Mouse (Mus musculus): ENCODE results near the gene Wdr26.

Gene Wdr26

GRCm38 (mm10) chr1:181237332-181237731 lies 25.5 kb upstream of the Wdr26 start:
- DNase-seq (ENCODE audit: low spot score), result no peak

DNA sequence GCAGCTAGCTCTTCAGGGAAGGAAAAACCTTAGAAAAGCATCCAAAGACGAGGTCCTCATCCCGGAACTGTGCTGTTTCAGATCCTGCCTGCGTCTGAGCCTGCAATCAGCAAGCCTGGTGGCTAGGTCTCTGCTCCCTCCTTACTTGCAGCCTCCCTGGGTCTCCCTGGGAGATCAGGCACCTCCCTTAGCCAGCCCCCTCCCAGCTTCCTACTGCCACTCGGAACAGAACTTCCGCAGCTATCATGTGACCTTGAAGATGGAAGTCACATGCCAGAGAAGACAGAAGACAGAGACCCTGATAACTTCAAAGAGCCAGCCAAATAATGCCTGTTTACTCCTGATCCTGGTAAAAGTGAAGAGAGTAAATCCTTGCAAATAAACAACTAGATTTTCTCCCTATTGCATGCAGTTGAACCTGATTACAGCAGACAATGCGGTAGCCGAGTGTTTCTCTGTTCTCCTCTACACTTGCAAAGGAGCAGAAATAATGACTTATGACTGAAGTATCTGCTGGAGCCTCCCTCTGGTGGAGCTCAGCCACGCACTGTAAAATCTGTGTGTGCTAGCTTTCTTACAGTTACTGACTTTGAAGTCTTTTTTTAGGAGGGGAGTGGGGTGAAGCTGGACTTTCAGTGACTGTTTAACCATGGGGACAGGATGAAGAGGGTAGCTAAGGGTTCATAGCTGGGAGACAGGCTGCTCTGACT lies 22.7 kb upstream of the Wdr26 start:
- no peak for DNase-seq (ENCODE audit: low spot score)

DNA sequence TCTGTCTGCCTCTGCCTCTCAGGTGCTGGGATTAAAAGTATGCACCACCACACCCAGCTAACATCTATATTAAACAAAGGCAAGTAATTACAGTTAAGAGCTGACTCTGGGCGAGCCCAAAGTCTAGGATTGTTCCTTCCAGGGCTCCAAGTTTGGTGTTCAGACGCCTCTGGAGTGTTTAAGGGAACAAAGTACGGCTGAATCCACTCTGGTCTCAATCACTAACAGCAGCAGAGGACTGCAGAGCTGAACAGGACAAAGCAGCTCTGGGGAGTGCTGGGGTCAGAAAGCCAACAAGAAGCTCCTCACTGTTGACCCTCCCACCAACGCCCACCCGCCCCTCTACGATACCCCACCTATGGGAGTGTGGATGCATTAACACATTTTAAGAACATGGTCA lies 21.9 kb upstream of the Wdr26 start:
- no peak for DNase-seq (ENCODE audit: low spot score)

GRCm38 (mm10) chr1:181232307-181233027 lies 20.7 kb upstream of the Wdr26 start:
- DNase-seq (ENCODE audit: low spot score), result peak; percentile 87

DNA sequence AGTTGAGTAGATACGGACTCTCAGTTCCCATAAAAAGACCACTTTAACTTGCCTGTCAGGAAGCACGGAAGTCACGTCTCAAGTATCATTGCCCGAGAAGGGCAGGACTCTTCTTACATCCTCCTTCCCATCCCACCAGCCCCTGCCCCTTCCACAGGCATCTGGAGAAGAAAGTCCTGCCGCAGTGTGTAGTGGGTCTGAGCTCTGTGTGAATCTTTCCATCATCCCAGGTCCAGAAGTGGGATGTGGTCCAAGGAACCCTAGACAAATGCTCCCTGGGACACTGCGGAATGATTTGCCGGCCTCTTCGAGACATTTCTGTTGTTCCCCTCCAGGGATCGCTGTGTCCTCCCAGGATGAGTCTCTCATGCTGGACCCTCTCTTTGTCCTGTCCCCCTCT lies 20.0 kb upstream of the Wdr26 start:
- DNase-seq (ENCODE audit: low spot score), result no peak

DNA sequence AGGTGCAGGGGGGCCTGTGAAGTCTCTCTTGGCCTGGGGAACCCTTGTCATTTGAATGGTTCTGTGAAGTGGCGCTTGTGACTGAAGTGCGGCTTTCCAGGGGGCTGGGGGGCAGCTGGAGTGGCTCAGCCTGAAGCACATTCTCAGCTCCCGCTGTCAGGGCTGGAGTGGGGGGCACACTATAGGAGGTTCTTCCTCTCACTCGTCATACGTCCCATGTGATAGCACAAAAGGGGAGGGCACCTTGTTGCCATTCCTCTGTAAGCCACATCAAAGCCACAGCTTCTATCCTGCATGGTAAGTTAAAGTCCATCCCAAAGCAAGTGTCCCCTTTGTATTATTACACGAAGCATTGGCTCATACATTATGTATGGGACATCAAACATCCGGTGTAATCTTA lies 19.5 kb upstream of the Wdr26 start:
- DNase-seq (ENCODE audit: low spot score), result no peak

DNA sequence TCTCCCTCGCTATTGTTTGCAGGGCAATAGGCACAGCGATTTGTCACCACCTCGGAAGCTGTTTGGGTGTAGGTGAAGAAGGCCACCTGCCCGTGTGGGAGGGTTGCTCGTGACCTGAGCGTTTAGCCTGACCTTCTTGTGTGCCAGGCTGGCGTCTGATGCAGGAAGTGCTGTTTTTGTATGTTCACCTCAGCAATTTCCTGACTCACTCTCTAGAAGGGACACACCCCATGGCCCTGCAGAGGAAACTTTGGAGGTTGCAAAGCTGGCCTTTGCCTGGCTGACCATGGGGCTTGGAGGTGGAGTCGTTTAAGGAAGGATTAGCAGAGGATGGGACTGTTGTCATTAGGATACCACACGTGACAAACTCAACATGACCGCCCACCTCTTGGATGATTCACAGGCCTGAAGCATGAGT lies 18.9 kb upstream of the Wdr26 start:
- DNase-seq (ENCODE audit: low spot score), result no peak

- no peak for DNase-seq (ENCODE audit: low spot score)
Observed at GRCm38 (mm10) chr1:181229046-181229445, 17.2 kb upstream of the Wdr26 start.

DNA sequence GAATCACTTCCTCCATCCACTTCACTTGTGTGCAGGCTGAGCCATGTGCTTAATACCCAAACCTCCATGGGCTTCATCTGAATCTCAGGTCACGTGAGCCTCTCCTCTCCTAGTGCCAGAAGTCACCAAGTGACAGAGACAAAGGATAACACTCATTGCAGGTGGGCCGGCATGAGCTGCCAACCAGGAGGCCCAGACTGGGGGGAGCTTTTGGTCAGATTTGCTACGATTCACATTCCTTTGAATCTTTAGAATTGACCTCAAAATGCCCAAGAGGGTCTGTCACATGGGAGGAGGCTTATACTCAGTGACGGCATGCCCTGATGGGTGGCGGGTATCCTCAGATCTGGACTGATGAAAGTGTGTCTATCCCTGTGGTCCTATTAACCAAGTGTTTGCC lies 16.8 kb upstream of the Wdr26 start:
- DNase-seq (ENCODE audit: low spot score), result no peak

DNA sequence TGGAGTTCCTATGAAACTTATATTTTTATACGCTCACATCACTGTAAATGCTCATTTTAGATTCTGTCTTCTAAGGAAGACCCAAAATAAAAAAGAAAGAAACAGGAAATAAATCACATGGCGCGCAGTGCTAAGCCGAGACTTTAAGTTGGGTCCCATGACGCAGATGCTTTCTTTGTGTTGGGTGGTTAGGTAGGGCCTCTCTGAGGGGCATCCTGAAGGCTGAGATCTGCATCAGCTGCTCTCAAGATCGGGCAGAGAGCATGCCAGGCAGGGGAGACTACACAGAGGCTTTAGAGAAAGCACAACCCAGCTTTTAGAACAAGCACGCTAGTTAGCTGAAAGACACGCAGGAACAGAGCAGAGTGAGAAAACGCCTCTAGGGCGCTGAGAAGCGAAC lies 16.0 kb upstream of the Wdr26 start:
- DNase-seq (ENCODE audit: low spot score), result no peak

DNA sequence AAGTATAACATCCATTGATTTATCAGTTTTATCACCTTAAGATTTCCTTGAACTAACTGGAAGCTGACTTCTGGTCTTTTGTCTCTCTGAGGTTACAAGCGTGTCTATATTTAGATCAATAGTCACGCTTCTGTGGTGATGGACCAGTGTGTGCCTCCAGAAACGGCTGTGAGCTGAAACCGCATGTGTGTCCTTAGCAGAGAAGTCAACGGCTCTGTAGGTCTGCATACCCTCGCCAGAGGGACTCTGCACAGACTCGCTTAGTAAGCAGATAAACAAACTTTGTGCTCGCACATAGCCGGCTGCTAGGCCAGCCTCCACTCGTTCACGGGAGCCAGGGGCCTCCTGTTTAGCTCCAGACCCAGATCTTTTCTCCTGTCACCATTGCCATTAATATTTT lies 15.0 kb upstream of the Wdr26 start:
- DNase-seq (ENCODE audit: low spot score), result no peak

GRCm38 (mm10) chr1:181225281-181225680 lies 13.5 kb upstream of the Wdr26 start:
- DNase-seq (ENCODE audit: low spot score), result no peak

DNA sequence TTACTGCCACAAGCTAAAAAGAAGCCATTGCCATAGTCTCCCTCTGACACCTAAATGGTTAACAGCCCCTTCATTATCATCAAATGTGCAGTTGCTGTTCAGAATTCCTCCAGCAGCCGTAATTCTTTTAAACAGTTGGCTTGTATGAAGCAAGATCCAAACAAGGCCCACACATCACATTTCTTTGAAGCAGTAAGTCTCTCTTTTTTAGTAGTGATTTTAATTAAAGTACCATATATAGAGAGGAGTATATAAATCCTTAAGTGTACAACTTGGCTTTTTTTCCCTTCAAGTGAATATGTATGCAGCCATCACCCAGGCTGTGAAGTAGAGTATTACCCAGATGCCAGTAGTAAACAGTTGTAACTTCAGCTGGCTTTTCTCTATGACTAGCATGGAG lies 10.2 kb upstream of the Wdr26 start:
- DNase-seq (ENCODE audit: low spot score), result no peak

DNA sequence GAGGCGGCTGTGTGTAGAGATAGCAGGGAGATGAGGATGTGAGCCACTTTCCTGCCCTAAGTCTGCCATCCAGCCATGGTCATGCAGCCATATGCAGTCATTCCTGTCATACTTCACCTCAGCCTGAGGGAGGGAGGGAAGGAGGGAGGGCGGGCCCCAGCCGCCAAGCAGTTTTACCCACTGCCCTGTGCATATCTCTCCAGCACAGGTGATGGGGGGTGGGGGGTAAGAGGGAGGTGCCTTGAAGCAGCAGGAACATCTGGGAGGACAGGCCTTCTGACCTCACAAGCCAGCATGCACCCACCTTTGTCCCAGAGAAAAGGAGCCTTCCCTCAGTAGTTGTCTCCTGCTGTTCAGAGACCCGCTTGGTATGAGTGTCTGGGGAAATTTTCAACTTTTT lies 4.5 kb upstream of the Wdr26 start:
- peak; percentile 88 for DNase-seq (ENCODE audit: low spot score)

- no peak for DNase-seq (ENCODE audit: low spot score)
Observed at GRCm38 (mm10) chr1:181214296-181215035, 2.7 kb upstream of the Wdr26 start.

- DNase-seq (ENCODE audit: low spot score), result no peak
Observed at GRCm38 (mm10) chr1:181211403-181211919, 340 bp downstream of the Wdr26 start.

GRCm38 (mm10) chr1:181210601-181211402 lies 999 bp downstream of the Wdr26 start:
- peak; percentile 51 for DNase-seq (ENCODE audit: low spot score)

DNA sequence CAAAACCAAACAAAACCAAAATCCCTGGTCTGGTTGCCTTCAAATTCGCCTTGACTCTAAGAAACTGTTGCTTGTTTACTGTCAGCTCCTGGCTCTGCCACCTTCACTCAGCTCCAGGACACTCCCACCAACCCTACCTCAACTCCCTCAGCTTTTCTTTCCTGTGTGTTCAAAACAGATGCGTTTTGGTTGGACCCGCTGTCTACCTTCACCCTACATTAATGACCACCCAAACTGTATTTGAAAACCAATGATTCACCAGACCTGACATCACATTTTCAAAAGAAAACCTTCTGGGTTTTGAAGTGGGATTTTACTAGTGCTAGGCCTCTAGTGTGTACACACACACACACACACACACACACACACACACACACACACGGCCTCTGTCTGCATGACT lies 1.7 kb downstream of the Wdr26 start:
- DNase-seq (ENCODE audit: low spot score), result no peak

GRCm38 (mm10) chr1:181199446-181199845 lies 12.4 kb downstream of the Wdr26 start:
- no peak for DNase-seq (ENCODE audit: low spot score)

GRCm38 (mm10) chr1:181188925-181189324 lies 22.9 kb downstream of the Wdr26 start:
- DNase-seq (ENCODE audit: low spot score), result no peak

DNA sequence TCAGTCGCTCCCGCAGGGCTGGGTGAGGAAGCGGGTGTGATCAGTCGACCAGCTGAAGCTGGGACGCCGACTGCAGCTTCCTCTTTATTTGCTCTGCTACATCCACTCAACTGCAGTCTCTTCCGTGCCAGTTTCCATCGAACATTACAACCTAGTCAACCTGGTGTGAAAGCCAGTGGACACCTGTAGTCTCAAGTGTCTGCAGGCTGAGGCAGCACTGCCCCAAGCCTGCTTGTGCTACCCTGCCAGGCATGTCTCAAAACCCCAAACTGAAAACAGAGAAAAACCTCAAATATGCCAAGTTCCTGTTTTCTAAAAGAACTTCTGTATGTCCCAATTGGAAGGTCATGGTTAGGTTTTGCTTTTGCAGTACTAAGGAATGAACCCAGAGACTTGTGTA lies 41.6 kb downstream of the Wdr26 start:
- DNase-seq (ENCODE audit: low spot score), result no peak

DNA sequence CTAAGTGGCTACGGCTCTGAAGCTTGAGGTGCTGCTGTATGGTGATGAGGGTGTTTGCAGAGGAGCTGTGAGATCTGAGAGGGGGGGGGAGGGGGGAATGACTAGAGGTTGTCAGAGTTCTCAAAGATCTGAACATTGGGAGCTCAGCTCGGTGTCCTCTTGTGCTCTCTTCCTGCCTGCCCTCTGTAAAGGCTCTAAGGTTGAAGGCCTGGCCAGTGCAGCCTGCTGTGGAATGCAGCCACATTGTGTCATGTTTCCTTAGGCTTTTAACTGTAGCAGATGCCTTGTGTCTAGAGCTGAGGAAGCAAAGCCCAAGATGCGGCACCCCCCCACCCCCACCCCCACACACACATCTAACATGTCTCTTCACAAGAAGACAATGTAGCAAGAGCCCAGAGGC lies 43.4 kb downstream of the Wdr26 start:
- DNase-seq (ENCODE audit: low spot score), result no peak
